Mouse (Mus musculus) CD4-positive, CD25-positive, alpha-beta regulatory T cell, adult 4 months (primary cell): ENCODE data around the gene Ggct. TPM values are rescaled to one million over a fixed set of nuclear protein-coding genes. Genes with fewer than 3 reads are reported as not detected.

ENCODE experiments used
- ATAC-seq: one replicate; pipeline ENCODE4 v1.8.0; 2017
- polyA plus RNA-seq, 2 experiments: library from polyadenylated mRNA; unstranded; fragments of 100-300 nt; shearing (Covaris generic); gene quantifications; one replicate each; pipeline ENCODE4 v1.2.1; 2017

Ggct gene
- polyA plus RNA-seq, 2 experiments from 2014 or later = 19.8 to 34.0 TPM

DNA sequence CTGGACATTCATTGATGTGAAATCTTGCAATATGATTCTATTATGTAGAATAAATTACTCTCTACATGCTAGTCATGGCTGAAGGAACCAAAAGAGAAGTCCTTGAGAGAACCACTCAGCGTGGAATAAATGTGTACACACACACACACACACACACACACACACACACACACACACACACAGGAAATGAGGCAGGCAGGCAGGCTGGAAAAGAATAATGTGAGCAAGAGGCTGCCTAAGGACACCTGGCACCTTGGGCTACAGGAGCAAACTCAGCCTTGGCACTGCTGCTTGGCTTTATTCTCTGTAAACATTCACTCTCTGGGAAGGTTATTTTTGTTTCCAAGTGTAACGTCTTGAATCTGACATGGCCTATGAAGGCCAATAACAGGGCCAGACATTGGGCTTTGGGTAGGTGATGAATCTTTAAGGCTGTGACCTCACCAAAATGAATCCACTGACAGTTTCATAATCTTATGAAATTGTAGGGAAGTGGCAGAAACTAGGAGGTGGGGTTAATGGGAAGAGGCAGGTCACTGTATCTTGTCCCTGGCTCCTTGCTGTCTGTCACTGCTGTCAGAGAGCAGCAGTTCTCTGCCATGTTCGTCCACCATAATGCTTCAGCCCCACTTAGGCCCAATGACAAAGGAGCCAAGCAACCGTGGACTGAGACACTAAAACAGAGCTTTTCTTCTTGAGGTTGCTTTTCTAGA, 46.4 kb downstream of the Ggct start:
- no peak for ATAC-seq

DNA sequence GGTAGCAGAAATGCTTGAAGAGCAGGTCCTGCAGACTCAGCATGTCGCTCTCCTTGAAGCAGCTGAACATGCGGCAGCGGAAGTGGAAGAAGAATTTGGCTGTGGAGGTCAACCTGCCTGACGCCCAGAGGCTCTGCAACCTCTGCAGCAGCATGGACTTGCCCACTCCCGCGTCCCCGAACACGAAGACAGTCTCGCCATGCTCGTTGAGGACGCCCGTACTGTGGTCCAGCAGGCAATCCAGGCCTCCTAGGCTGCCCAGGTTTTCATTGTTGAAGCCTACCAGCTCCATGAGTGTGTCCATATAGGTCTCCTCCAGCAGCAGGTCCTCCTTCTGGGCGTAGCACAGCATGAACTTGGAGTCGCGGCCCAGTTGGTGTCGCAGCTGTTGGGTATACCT, 48.2 kb downstream of the Ggct start:
- ATAC-seq = no peak

DNA sequence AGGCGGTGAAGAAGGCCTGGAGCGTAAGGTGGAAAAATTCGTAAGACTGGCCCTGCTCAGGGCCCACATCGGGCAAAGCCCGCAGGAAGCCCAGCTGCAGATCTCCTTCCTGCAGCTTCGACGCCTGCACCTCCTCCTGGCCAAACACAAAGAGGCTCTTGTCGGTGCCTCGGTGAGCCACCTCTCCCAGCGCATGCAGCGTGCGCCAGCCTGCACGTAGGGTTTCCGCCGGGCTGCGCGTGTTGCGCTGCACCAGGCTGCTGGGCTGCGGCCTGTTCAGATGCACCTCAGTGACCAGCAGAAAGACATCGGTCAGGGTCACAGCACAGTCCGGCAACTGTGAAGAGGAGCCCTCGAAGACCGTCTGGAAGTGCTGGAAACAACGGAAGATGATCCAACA, 49.0 kb downstream of the Ggct start:
- no peak for ATAC-seq

DNA sequence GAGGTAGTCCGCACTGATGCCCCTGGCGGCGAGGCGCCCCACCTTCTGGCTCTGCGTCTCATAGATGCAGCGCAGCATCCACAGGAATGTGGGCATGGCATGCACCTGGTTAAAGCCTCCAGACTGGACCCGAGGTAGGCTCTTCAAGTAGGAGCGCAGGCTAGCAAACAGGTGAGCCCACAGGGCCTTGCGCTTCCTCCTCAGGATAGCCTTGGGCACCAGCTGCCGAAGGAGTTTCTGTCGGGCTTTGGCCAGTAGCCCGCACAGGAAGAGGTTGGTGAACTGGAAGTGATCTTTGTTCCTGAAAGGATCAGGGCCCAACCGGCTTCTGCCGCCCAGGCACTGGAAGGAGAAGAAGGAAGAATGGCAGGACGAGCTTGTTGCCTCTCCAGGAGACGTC, 49.5 kb downstream of the Ggct start:
- ATAC-seq = no peak

DNA sequence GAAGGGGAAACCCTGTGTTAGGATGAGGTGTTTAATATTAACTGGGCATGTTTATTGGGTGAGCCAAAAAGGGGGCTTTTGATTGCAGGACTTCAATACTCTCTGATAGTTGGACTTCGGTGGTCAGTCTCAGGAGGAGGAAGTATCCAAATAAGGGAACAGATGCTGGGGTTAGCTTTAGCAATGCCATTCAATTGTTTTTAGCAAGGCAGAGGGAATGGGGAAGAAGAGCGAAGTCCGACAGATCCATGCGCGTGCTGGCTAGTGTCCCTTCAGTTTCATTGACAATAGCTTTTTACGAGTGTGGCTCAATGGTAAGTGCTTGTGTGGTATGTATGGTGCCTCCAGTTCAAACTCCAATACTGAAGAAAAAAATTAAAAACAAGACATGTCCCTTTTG, 51.6 kb downstream of the Ggct start:
- ATAC-seq = no peak

DNA sequence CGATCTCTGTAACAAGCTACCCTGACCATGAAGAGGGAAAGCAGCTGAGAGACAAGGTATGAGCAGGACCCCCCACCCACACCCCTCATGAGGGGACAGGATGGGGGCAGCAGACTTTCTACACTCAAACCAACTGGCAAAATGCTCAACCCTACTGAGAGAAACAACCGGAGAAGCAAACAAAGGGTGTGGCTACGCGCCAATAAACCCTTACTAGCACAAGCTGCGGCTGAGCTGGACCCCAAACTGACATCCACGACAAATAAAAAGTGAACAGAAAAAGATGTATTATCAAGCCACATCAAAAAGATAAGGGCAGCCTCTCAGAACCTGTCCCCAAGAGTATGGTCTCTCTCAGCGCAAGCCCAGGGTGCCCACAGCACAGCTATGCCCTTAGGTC, 52.6 kb downstream of the Ggct start:
- ATAC-seq = no peak

DNA sequence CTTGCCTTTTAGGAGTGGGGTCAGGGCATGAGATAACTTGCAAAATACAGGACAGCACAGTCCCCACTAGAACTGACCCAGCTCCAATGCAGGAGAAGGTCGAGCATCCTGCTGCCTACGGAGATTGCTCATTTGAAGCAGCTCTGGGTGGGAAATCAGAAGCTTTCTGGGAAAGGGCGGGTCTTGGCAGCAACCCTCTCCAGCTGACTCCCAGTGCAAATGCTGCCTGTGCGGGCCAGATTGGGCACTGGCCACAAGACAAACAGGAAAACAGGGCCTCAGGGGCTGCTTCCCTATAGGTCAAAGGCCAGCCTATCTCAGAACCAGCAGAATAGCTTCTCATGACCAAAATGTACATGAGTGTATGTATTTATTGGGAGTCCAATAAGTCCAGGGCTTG, 53.1 kb downstream of the Ggct start:
- ATAC-seq = no peak

DNA sequence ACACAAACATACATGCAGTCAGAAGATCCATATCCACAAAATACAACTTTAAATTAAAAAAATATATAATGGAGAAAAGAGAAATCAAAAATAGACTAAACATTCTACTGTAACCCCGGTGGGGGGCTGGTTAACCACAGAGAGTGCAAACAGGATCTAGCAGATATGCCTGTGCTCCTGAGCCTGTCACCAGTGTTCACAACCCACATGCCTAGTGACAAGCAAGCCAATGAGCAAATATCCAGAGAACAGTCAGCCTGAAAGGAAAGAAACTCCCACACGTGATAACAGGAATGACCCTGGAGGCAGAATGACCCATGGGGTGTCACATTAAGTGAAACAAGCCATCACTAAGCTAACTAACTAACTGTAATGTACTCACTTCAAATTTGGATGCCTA, 56.3 kb downstream of the Ggct start:
- peak; percentile 51 for ATAC-seq

DNA sequence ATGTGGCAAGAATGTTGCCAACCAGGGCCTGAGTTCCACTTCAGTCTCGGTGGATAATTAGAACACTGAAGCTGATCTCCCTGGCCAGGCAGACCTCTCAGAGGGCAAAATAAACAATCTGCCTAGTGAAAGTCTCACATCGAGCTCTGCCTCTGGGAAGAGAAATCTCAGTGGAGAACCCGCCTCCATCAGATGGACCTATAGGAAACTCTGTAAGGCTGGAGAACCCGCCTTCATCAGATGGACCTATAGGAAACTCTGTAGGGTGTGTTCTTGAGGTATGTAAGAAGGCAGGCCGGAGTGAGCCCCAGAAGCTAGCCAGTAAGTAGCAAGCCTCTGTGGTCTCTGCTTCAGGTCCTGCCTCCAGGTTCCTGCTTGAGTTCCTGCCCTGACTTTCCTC, 57.8 kb downstream of the Ggct start:
- no peak for ATAC-seq

DNA sequence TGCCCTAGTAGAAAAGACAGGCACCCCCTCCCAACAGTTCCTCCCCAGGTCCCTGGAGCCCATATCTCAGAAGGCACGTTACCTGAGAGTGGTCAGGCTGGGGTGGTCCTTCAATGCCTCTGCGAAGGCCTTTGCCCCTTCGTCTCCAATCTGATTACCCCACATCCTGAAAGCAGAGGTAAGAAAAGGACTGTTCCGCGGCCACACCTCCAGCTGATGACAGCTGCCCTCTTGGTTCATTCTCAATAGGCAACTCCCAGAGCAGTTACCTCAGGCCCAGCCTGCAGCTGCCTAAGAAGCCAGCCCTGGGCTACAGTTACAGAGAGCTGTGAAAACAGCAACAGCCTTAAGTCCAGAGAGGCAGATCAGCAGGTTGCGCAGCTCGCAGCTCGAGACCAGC, 58.4 kb downstream of the Ggct start:
- no peak for ATAC-seq

DNA sequence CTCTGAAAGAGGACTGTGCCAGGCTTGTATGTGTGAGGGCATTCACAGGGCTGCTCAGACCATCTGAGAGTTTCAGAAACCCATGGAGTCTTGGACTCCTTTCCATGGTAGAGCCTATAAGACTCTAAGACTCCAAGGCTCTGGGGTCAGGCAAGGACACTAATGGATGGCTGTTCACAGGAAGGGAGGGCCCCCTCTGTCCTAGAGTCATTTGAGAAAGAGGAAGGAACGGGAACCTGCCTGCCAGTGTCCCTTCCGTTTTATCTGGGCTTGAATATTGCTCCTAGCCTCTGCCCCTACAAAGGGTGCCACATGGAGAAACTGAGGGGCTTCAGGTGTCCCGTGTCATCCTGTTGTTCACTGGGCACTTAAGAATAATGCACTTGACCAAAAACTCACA, 58.9 kb downstream of the Ggct start:
- ATAC-seq = no peak

DNA sequence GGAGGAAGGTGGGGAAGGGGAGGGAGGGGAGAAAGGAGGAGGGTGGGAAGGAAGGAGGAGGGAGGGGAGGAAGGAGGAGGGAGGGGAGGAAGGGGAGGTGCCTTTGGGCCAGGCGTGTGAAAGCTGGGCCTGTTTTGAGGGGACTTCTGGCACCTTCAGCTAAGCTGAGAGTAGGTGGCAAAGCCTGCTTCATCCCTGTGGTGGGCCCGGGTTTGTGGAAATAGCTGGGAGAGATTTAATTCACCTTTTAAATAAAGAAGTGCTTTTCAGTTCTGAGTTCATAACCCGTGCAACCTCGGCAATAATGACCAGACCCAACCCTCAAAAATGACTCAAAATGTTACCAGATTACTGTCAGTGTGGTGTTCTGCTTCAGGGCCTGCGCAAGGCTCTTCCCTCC, 59.5 kb downstream of the Ggct start:
- no peak for ATAC-seq

Other genes starting within 250 kb of the Ggct start
- gene Znrf2, start 176.0 kb downstream of the Ggct start, polyA plus RNA-seq = 10 to 100 TPM; 22.9 to 26.1 TPM
- gene Nod1, start 20.3 kb downstream of the Ggct start, polyA plus RNA-seq = 10 to 100 TPM; 17.0 to 18.6 TPM
- 10 to 100 TPM; 21.0 to 24.7 TPM for gene Gars, start 45.1 kb upstream of the Ggct start, polyA plus RNA-seq
- not detected for gene Crhr2, start 140.1 kb upstream of the Ggct start, polyA plus RNA-seq
- not detected for gene Inmt, start 182.1 kb upstream of the Ggct start, polyA plus RNA-seq
- under 1 TPM; 0.08 to 0.66 TPM for gene Mindy4, start 210.4 kb upstream of the Ggct start, polyA plus RNA-seq